Mouse (Mus musculus) retina, adult 2 months (tissue): ENCODE results near the gene Gm19684.
"Not testable (repeated sequence)": the region's sequence is repeated elsewhere in the genome, so short reads cannot be mapped to it uniquely, and the experiment has no call there.

ENCODE experiments used
- DNase-seq: peaks from one replicate; pipeline ENCODE4 v3.0.0-alpha.2; 2012; ENCODE audit warnings: low read depth, low spot score

Gene Gm19684

GRCm38 (mm10) chr17:36121352-36122020, at the start of gene Gm19684:
Gene Gm19684 (plus strand): TSS chr17:36121678.
- not testable (repeated sequence) for DNase-seq

GRCm38 (mm10) chr17:36081901-36082300, 39.6 kb upstream of the Gm19684 start:
- not testable (repeated sequence) for DNase-seq

- not testable (repeated sequence) for DNase-seq
Measured at GRCm38 (mm10) chr17:36082519-36083232, 38.8 kb upstream of the Gm19684 start.

GRCm38 (mm10) chr17:36083266-36083869, 38.1 kb upstream of the Gm19684 start:
- DNase-seq: no peak

GRCm38 (mm10) chr17:36083870-36084451, 37.5 kb upstream of the Gm19684 start:
- no peak for DNase-seq

GRCm38 (mm10) chr17:36085976-36086375, 35.5 kb upstream of the Gm19684 start:
- DNase-seq: not testable (repeated sequence)

- DNase-seq: not testable (repeated sequence)
Measured at GRCm38 (mm10) chr17:36091933-36092332, 29.5 kb upstream of the Gm19684 start.

GRCm38 (mm10) chr17:36092520-36092919, 29.0 kb upstream of the Gm19684 start:
- not testable (repeated sequence) for DNase-seq

GRCm38 (mm10) chr17:36093936-36094335, 27.5 kb upstream of the Gm19684 start:
- no peak for DNase-seq

- DNase-seq: not testable (repeated sequence)
Measured at GRCm38 (mm10) chr17:36099603-36100002, 21.9 kb upstream of the Gm19684 start.

- DNase-seq: not testable (repeated sequence)
Measured at GRCm38 (mm10) chr17:36102091-36102490, 19.4 kb upstream of the Gm19684 start.

- DNase-seq: not testable (repeated sequence)
Measured at GRCm38 (mm10) chr17:36110129-36110528, 11.3 kb upstream of the Gm19684 start.

- DNase-seq: not testable (repeated sequence)
Measured at GRCm38 (mm10) chr17:36110641-36111509, 10.6 kb upstream of the Gm19684 start.

- not testable (repeated sequence) for DNase-seq
Measured at GRCm38 (mm10) chr17:36111510-36111868, 10.0 kb upstream of the Gm19684 start.

- DNase-seq: peak; percentile 16
Measured at GRCm38 (mm10) chr17:36113979-36114593, 7.4 kb upstream of the Gm19684 start.

- not testable (repeated sequence) for DNase-seq
Measured at GRCm38 (mm10) chr17:36116545-36116944, 4.9 kb upstream of the Gm19684 start.

- not testable (repeated sequence) for DNase-seq
Measured at GRCm38 (mm10) chr17:36120839-36121238, 639 bp upstream of the Gm19684 start.

GRCm38 (mm10) chr17:36124111-36124510, 2.6 kb downstream of the Gm19684 start:
- not testable (repeated sequence) for DNase-seq

GRCm38 (mm10) chr17:36128525-36128924, 7.0 kb downstream of the Gm19684 start:
- not testable (repeated sequence) for DNase-seq

- not testable (repeated sequence) for DNase-seq
Measured at GRCm38 (mm10) chr17:36128968-36129817, 7.7 kb downstream of the Gm19684 start, which contains the start of gene Gm7030. Gene Gm7030 (minus strand): TSS chr17:36129425.
